Mouse (Mus musculus): ENCODE data around the gene 4933427D14Rik. TPM values are rescaled to one million over a fixed set of nuclear protein-coding genes. Genes with fewer than 3 reads are reported as not detected.

The 4933427D14Rik gene
- polyA plus RNA-seq, 1 experiment from 2014 or later = 17.1 TPM

- H3K4me3 ChIP-seq (replicated peaks; ENCODE audit: low read length) = no peak overlapping the region
- H3K4me2 ChIP-seq (replicated peaks) = no peak overlapping the region
- no peak overlapping the region for H3K27ac ChIP-seq
- H3K36me3 ChIP-seq (replicated peaks; ENCODE audit: control insufficient read depth, insufficient read depth) = no peaks in the 10 kb centered on the region
- DNase-seq (ENCODE audit: low spot score) = no peak
- H3K9ac ChIP-seq = no peak overlapping the region
- H3K27me3 ChIP-seq (ENCODE audit: control insufficient read depth, insufficient read depth, low read length) = no peaks in the 10 kb centered on the region
- no peaks in the 10 kb centered on the region for H3K4me1 ChIP-seq (replicated peaks; ENCODE audit: control insufficient read depth, insufficient read depth, low read length)
- 87% methylated on average over 6 of the region's 6 CpGs for WGBS
- ATAC-seq (ENCODE audit: low FRiP score) = no peak
- H3K9me3 ChIP-seq (ENCODE audit: control insufficient read depth, low read length) = no peaks in the 10 kb centered on the region
Observed at GRCm38 (mm10) chr11:72226901-72227300, 19.6 kb upstream of the 4933427D14Rik start.

DNA sequence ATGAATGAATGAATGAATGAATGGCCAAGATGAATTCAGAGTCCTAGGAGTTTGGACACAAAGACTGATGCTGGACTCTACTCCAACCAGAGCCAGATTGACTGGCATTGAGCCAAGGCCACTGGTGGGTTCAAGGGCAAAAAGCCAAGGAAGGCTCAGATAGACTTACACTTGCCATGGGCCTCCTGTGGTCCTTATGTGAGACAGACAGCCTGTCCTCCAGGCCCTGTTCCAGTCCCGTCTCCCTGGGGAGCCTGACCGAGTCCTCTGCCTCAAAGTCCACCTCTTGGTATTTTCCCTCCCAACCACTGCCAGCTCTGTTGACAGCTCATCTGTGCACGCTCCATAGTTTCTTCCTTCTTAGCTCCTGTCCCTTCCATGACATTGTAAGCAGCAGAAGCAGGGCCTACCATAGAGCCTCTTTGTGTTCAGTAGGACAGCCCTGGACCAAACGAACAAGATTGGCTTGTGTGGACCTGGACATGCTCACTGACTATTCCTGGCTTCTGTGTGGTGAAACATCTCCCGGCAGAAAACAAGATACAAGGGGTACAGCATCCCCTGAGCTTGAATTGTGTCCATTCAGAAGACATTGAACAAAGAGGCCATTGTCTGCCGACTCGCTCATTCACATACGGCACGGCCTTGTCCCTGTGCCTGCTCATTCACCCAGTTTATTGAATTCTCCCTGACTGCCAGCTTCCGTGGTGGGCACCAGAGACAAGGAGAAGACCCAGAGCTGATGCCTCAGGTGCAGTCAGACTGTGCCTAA lies 18.9 kb upstream of the 4933427D14Rik start:
- H3K9me3 ChIP-seq (ENCODE audit: control insufficient read depth, low read length) = no peaks in the 10 kb centered on the region
- H3K4me3 ChIP-seq (replicated peaks; ENCODE audit: low read length) = no peak overlapping the region
- WGBS = 27% methylated on average over 10 of the region's 10 CpGs
- no peaks in the 10 kb centered on the region for H3K27me3 ChIP-seq (ENCODE audit: control insufficient read depth, insufficient read depth, low read length)
- H3K36me3 ChIP-seq (replicated peaks; ENCODE audit: control insufficient read depth, insufficient read depth) = no peaks in the 10 kb centered on the region
- no peaks in the 10 kb centered on the region for H3K4me1 ChIP-seq (replicated peaks; ENCODE audit: control insufficient read depth, insufficient read depth, low read length)
- no peak overlapping the region for H3K9ac ChIP-seq
- DNase-seq (ENCODE audit: low spot score) (peak; percentile 43), ATAC-seq (ENCODE audit: low FRiP score) (peak; percentile 37; the same call in 1 of the 2 replicates)
- no peak overlapping the region for H3K27ac ChIP-seq
- no peak overlapping the region for H3K4me2 ChIP-seq (replicated peaks)

- Histone ChIP-seq H3K36me3 (replicated peaks; ENCODE audit: control insufficient read depth, insufficient read depth) (no peaks in the 10 kb centered on the region), H3K27ac (no peak overlapping the region), H3K4me3 (replicated peaks; ENCODE audit: low read length) (no peak overlapping the region), H3K9ac (no peak overlapping the region), H3K4me1 (replicated peaks; ENCODE audit: control insufficient read depth, insufficient read depth, low read length) (no peaks in the 10 kb centered on the region), H3K27me3 (ENCODE audit: control insufficient read depth, insufficient read depth, low read length) (no peaks in the 10 kb centered on the region), H3K9me3 (ENCODE audit: control insufficient read depth, low read length) (no peaks in the 10 kb centered on the region), H3K4me2 (replicated peaks) (no peak overlapping the region)
- DNase-seq (ENCODE audit: low spot score) = peak; percentile 87
- ATAC-seq (ENCODE audit: low FRiP score) = no peak
- WGBS = 10% methylated on average over 5 of the region's 5 CpGs
Observed at GRCm38 (mm10) chr11:72224865-72225264, 17.6 kb upstream of the 4933427D14Rik start.

DNA sequence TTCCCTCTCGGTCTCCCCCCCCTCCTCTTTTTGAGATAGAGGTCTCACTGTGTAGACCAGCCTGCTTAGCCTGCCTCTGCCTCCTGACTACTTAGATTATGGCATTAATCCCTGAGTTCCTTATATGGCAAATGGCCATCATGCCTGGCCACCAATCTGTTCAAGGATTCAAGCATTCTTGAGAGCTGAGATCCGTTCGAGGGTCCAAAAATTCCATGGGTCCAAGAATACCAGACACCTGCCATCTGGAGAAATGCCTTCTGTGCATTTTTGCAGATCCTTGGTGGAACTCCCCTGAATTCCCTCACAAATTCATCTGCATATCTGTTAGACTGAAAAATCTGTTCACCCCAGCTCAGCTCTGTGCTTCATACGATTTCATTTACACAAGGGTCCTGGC lies 16.2 kb upstream of the 4933427D14Rik start:
- Histone ChIP-seq H3K9me3 (ENCODE audit: control insufficient read depth, low read length) (no peaks in the 10 kb centered on the region), H3K9ac (no peak overlapping the region), H3K4me1 (replicated peaks; ENCODE audit: control insufficient read depth, insufficient read depth, low read length) (no peaks in the 10 kb centered on the region), H3K4me2 (replicated peaks) (no peak overlapping the region), H3K36me3 (replicated peaks; ENCODE audit: control insufficient read depth, insufficient read depth) (0 out of 2 replicates have a peak, but pooled peaks cover 8% of the 10 kb centered on the region), H3K27me3 (ENCODE audit: control insufficient read depth, insufficient read depth, low read length) (no peaks in the 10 kb centered on the region), H3K27ac (no peak overlapping the region), H3K4me3 (replicated peaks; ENCODE audit: low read length) (no peak overlapping the region)
- DNase-seq (ENCODE audit: low spot score) = no peak
- no peak for ATAC-seq (ENCODE audit: low FRiP score)
- WGBS = 83% methylated on average over 4 of the region's 4 CpGs

DNA sequence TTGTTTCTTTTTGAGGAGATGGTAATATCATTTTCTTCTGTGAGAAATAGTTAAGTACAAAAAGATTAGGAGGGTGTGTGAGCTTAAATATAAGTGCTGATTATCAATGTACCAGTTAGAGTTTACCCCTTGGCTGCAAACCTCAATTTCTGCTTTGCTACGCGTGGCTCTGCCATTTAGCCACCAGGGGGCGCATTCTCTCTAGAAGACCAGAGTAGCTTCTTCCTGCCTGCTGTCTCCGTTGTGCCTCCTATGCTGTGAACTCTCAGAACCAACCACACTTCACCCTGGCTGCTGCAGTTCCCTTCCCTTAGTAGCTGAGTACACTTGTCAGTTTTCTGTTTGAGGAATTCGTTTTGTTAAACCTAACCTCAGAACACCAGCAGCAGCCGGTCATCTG lies 14.0 kb upstream of the 4933427D14Rik start:
- ATAC-seq (ENCODE audit: low FRiP score) (no peak), DNase-seq (ENCODE audit: low spot score) (peak; percentile 83)
- no peak overlapping the region for H3K27ac ChIP-seq
- 16% methylated on average over 6 of the region's 6 CpGs for WGBS
- H3K4me3 ChIP-seq (replicated peaks; ENCODE audit: low read length) = no peak overlapping the region
- 0 out of 2 replicates have a peak, but pooled peaks cover 8% of the 10 kb centered on the region for H3K36me3 ChIP-seq (replicated peaks; ENCODE audit: control insufficient read depth, insufficient read depth)
- H3K4me2 ChIP-seq (replicated peaks) = no peak overlapping the region
- no peaks in the 10 kb centered on the region for H3K9me3 ChIP-seq (ENCODE audit: control insufficient read depth, low read length)
- no peaks in the 10 kb centered on the region for H3K27me3 ChIP-seq (ENCODE audit: control insufficient read depth, insufficient read depth, low read length)
- peaks cover 12% of the 10 kb centered on the region for H3K4me1 ChIP-seq (replicated peaks; ENCODE audit: control insufficient read depth, insufficient read depth, low read length)
- no peak overlapping the region for H3K9ac ChIP-seq

GRCm38 (mm10) chr11:72217116-72217515 lies 9.9 kb upstream of the 4933427D14Rik start:
- peak overlapping the region; percentile 33; the same call in 1 of the 2 replicates for H3K9ac ChIP-seq
- 90% methylated on average over 5 of the region's 5 CpGs for WGBS

GRCm38 (mm10) chr11:72215410-72215797 lies 8.1 kb upstream of the 4933427D14Rik start, which contains the start of gene Med31:
TSS of gene Med31 (minus strand) at chr11:72215592.
- ATAC-seq (ENCODE audit: low FRiP score) (peak; percentile 86), DNase-seq (ENCODE audit: low spot score) (peak; percentile 84)
- H3K27ac ChIP-seq = peak within 1 kb of the TSS; percentile 85
- H3K4me1 ChIP-seq (replicated peaks; ENCODE audit: control insufficient read depth, insufficient read depth, low read length) = peaks cover 24% of the 10 kb centered on the region
- peak within 1 kb of the TSS; percentile 75 for H3K9ac ChIP-seq
- H3K4me2 ChIP-seq (replicated peaks) = peak within 1 kb of the TSS; percentile 82
- peaks cover 28% of the 10 kb centered on the region for H3K36me3 ChIP-seq (replicated peaks; ENCODE audit: control insufficient read depth, insufficient read depth)
- H3K9me3 ChIP-seq (ENCODE audit: control insufficient read depth, low read length) = no peaks in the 10 kb centered on the region
- H3K4me3 ChIP-seq (replicated peaks; ENCODE audit: low read length) = peak within 1 kb of the TSS; percentile 78
- 1% methylated on average over 29 of the region's 29 CpGs for WGBS
- H3K27me3 ChIP-seq (ENCODE audit: control insufficient read depth, insufficient read depth, low read length) = no peaks in the 10 kb centered on the region

More at GRCm38 (mm10) chr11:72217116-72217515, 9.9 kb upstream of the 4933427D14Rik start:
- Histone ChIP-seq H3K27me3 (ENCODE audit: control insufficient read depth, insufficient read depth, low read length) (no peaks in the 10 kb centered on the region), H3K4me3 (replicated peaks; ENCODE audit: low read length) (no peak overlapping the region), H3K4me1 (replicated peaks; ENCODE audit: control insufficient read depth, insufficient read depth, low read length) (peaks cover 24% of the 10 kb centered on the region), H3K4me2 (replicated peaks) (peak overlapping the region; percentile 82; the same call in 1 of the 2 replicates), H3K9me3 (ENCODE audit: control insufficient read depth, low read length) (no peaks in the 10 kb centered on the region), H3K27ac (no peak overlapping the region), H3K36me3 (replicated peaks; ENCODE audit: control insufficient read depth, insufficient read depth) (peaks cover 11% of the 10 kb centered on the region; the same call in 1 of the 2 replicates)
- ATAC-seq (ENCODE audit: low FRiP score) (no peak), DNase-seq (ENCODE audit: low spot score) (no peak)

- Histone ChIP-seq H3K27ac (peak overlapping the region; percentile 85), H3K27me3 (ENCODE audit: control insufficient read depth, insufficient read depth, low read length) (no peaks in the 10 kb centered on the region), H3K4me1 (replicated peaks; ENCODE audit: control insufficient read depth, insufficient read depth, low read length) (peaks cover 24% of the 10 kb centered on the region), H3K9me3 (ENCODE audit: control insufficient read depth, low read length) (no peaks in the 10 kb centered on the region), H3K9ac (peak overlapping the region; percentile 75), H3K4me2 (replicated peaks) (peak overlapping the region; percentile 82), H3K36me3 (replicated peaks; ENCODE audit: control insufficient read depth, insufficient read depth) (peaks cover 34% of the 10 kb centered on the region), H3K4me3 (replicated peaks; ENCODE audit: low read length) (peak overlapping the region; percentile 78)
- DNase-seq (ENCODE audit: low spot score) (peak; percentile 98), ATAC-seq (ENCODE audit: low FRiP score) (peak; percentile 95)
- under 1% methylated on average over 51 of the region's 51 CpGs for WGBS
Observed at GRCm38 (mm10) chr11:72214591-72215409, 7.5 kb upstream of the 4933427D14Rik start.

DNA sequence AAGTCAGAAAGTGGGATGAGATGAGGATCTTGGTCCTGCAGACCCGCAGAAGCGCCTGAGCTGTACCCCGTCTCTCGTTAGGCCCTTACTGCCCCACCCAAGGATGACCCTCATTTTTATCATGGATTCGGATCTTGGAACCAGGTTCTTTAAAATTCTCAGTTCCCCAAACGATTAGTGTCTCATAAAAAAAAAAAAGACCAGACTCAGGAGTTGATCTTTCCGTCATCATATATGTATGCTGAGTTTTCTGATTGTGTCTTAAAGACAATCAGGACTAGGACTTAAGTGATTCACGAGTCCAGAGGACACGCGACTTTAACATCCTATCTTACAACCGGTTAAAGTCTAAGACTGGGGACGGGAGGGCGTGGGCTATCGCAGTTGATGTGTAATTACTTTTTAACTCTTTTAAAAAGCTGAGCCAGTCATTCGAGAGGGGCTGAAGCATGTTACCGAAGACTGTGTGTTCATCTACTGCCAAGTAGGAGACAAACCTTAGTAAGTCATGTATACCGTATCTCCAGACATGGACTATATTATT lies 647 bp upstream of the 4933427D14Rik start:
- Histone ChIP-seq H3K27ac (peak overlapping the region; percentile 76; the same call in 1 of the 2 replicates), H3K36me3 (replicated peaks; ENCODE audit: control insufficient read depth, insufficient read depth) (peaks cover 36% of the 10 kb centered on the region), H3K4me2 (replicated peaks) (peak overlapping the region; percentile 77), H3K9me3 (ENCODE audit: control insufficient read depth, low read length) (no peaks in the 10 kb centered on the region), H3K27me3 (ENCODE audit: control insufficient read depth, insufficient read depth, low read length) (no peaks in the 10 kb centered on the region), H3K4me3 (replicated peaks; ENCODE audit: low read length) (peak overlapping the region; percentile 91), H3K9ac (peak overlapping the region; percentile 92), H3K4me1 (replicated peaks; ENCODE audit: control insufficient read depth, insufficient read depth, low read length) (peaks cover 14% of the 10 kb centered on the region)
- DNase-seq (ENCODE audit: low spot score) (no peak), ATAC-seq (ENCODE audit: low FRiP score) (no peak)
- WGBS = 22% methylated on average over 17 of the region's 17 CpGs
